Mouse (Mus musculus) MEL (cell line): Measurements from ENCODE around the gene Olfr360. TPM values are rescaled to one million over a fixed set of nuclear protein-coding genes. Genes with fewer than 3 reads are reported as not detected.
"Not testable (repeated sequence)": the region's sequence is repeated elsewhere in the genome, so short reads cannot be mapped to it uniquely, and the experiment has no call there.

Experiments
- DNase-seq: peaks from one replicate; pipeline ENCODE4 v3.0.0; 2011; ENCODE audit warnings: low read depth, low spot score
- H3K27ac ChIP-seq: 2 replicates; pipeline ENCODE4 v1.5.1; 2012; ENCODE audit warnings: low read depth, mild to moderate bottlenecking, control low read depth, low read length, moderate library complexity; ENCODE audit not compliant: control insufficient read depth
- H3K27me3 ChIP-seq, 2 experiments: fragments of 150-350 bp in 1 of 2; sonication (generic) in 1 of 2; 2 replicates each; pipeline ENCODE4 v1.6.1; 2012; ENCODE audit warnings: low read length in 2 of 2, mild to moderate bottlenecking in 2 of 2, improper control_type of control experiment in 1 of 2, moderate library complexity in 1 of 2; ENCODE audit not compliant: insufficient read depth in 2 of 2, control insufficient read depth in 1 of 2
- H3K36me3 ChIP-seq, 2 experiments: 2 replicates each; pipeline ENCODE4 v1.6.1; 2012 to 2014; ENCODE audit warnings: low read length in 2 of 2, improper control_type of control experiment in 1 of 2, inconsistent platforms in 1 of 2, mild to moderate bottlenecking in 1 of 2; ENCODE audit not compliant: insufficient read depth in 2 of 2, control insufficient read depth in 1 of 2
- H3K4me1 ChIP-seq, 2 experiments: fragments of 150-350 bp in 1 of 2; sonication (generic) in 1 of 2; 2 replicates each; pipeline ENCODE4 v1.6.1; 2012; ENCODE audit warnings: low read length in 2 of 2, improper control_type of control experiment in 1 of 2, mild to moderate bottlenecking in 1 of 2; ENCODE audit not compliant: insufficient read depth in 2 of 2, control insufficient read depth in 1 of 2
- H3K4me3 ChIP-seq, 2 experiments: fragments of 150-350 bp in 1 of 2; sonication (generic) in 1 of 2; 2 replicates each; pipeline ENCODE4 v1.5.1; 2012; ENCODE audit warnings: low read depth in 2 of 2, low read length in 2 of 2, mild to moderate bottlenecking in 2 of 2, moderate library complexity in 2 of 2, control low read depth in 1 of 2, improper control_type of control experiment in 1 of 2; ENCODE audit not compliant: control insufficient read depth in 1 of 2, insufficient read depth in 1 of 2
- H3K79me2 ChIP-seq: 2 replicates; pipeline ENCODE4 v1.6.1; 2012; ENCODE audit warnings: mild to moderate bottlenecking, low read length, moderate library complexity; ENCODE audit not compliant: control insufficient read depth, poor library complexity, insufficient read depth
- H3K9ac ChIP-seq: 2 replicates; pipeline ENCODE4 v1.6.1; 2012; ENCODE audit warnings: low read depth, mild to moderate bottlenecking, control low read depth, low read length, moderate library complexity; ENCODE audit not compliant: control insufficient read depth, poor library complexity, severe bottlenecking
- H3K9me3 ChIP-seq: fragments of 150-350 bp; sonication (generic); replicated peaks from 2 replicates; pipeline ENCODE4 v1.6.1; 2012; ENCODE audit warnings: mild to moderate bottlenecking, low read length, improper control_type of control experiment, moderate library complexity; ENCODE audit not compliant: insufficient read depth
- CHD1 ChIP-seq: IDR thresholded peaks from 2 replicates; pipeline ENCODE4 v1.6.1; 2012; ENCODE audit warnings: low read depth, mild to moderate bottlenecking, inconsistent platforms, low read length, improper control_type of control experiment
- CTCF ChIP-seq, 3 experiments: IDR thresholded peaks in 2 of 3; conservative IDR thresholded peaks in 1 of 3; 2 replicates each; pipeline ENCODE4 v1.5.1; 2011 to 2012; ENCODE audit warnings: low read length in 3 of 3, low read depth in 2 of 3, mild to moderate bottlenecking in 2 of 3, improper control_type of control experiment in 1 of 3, inconsistent platforms in 1 of 3, mixed read lengths in 1 of 3, moderate library complexity in 1 of 3; ENCODE audit not compliant: control insufficient read depth in 1 of 3, insufficient read depth in 1 of 3, poor library complexity in 1 of 3, severe bottlenecking in 1 of 3
- ETS1 ChIP-seq: IDR thresholded peaks from 2 replicates; pipeline ENCODE4 v1.6.1; 2012; ENCODE audit warnings: low read depth, mild to moderate bottlenecking, inconsistent platforms, low read length, improper control_type of control experiment, moderate library complexity
- KAT2A ChIP-seq: conservative IDR thresholded peaks from 2 replicates; pipeline ENCODE4 v1.6.1; 2012; ENCODE audit warnings: low read depth, low read length, improper control_type of control experiment, inconsistent platforms
- MAFK ChIP-seq: IDR thresholded peaks from 2 replicates; pipeline ENCODE4 v1.6.1; 2011; ENCODE audit warnings: low read depth, mild to moderate bottlenecking, low read length, improper control_type of control experiment, borderline replicate concordance
- MAZ ChIP-seq: IDR thresholded peaks from 2 replicates; pipeline ENCODE4 v1.6.1; 2012; ENCODE audit warnings: low read depth, mild to moderate bottlenecking, inconsistent platforms, low read length, improper control_type of control experiment
- MEF2A ChIP-seq: IDR thresholded peaks from 2 replicates; pipeline ENCODE4 v1.6.1; 2014; ENCODE audit warnings: low read depth, mild to moderate bottlenecking, inconsistent platforms, low read length, improper control_type of control experiment; ENCODE audit not compliant: poor library complexity, insufficient replicate concordance, severe bottlenecking; ENCODE audit errors: extremely low read depth
- NRF1 ChIP-seq: IDR thresholded peaks from 2 replicates; pipeline ENCODE4 v1.6.1; 2014; ENCODE audit warnings: low read depth, mild to moderate bottlenecking, inconsistent platforms, low read length, improper control_type of control experiment, moderate library complexity; ENCODE audit not compliant: poor library complexity, insufficient read depth, severe bottlenecking
- RAD21 ChIP-seq: IDR thresholded peaks from 2 replicates; pipeline ENCODE4 v1.6.1; 2011; ENCODE audit warnings: mild to moderate bottlenecking, low read depth, low read length, improper control_type of control experiment
- SMC3 ChIP-seq: IDR thresholded peaks from 2 replicates; pipeline ENCODE4 v1.6.1; 2011; ENCODE audit warnings: low read depth, low read length, improper control_type of control experiment
- TAL1 ChIP-seq: IDR thresholded peaks from 2 replicates; pipeline ENCODE4 v1.6.1; 2012; ENCODE audit warnings: mild to moderate bottlenecking, inconsistent platforms, low read length, moderate library complexity, mixed read lengths
- UBTF ChIP-seq: IDR thresholded peaks from 2 replicates; pipeline ENCODE4 v1.6.1; 2012; ENCODE audit warnings: low read depth, mild to moderate bottlenecking, inconsistent platforms, low read length, improper control_type of control experiment, moderate library complexity, borderline replicate concordance; ENCODE audit not compliant: insufficient read depth
- ZC3H11A ChIP-seq: IDR thresholded peaks from 2 replicates; pipeline ENCODE4 v1.6.1; 2012; ENCODE audit warnings: low read depth, mild to moderate bottlenecking, inconsistent platforms, low read length, improper control_type of control experiment
- ZKSCAN1 ChIP-seq: IDR thresholded peaks from 2 replicates; pipeline ENCODE4 v1.6.1; 2012; ENCODE audit warnings: low read depth, mild to moderate bottlenecking, inconsistent platforms, low read length, improper control_type of control experiment, moderate library complexity
- ZNF384 ChIP-seq: IDR thresholded peaks from 2 replicates; pipeline ENCODE4 v1.6.1; 2012; ENCODE audit warnings: low read depth, mild to moderate bottlenecking, inconsistent platforms, low read length, improper control_type of control experiment
- polyA plus RNA-seq, 2 experiments: library from polyadenylated mRNA; stranded (reverse) in 1 of 2; unstranded in 1 of 2; fragments of >175 nt in 1 of 2; fragments of >200 nt in 1 of 2; gene quantifications; 2 replicates each; pipeline versions ENCODE4 v1.2.1 to v1.2.4; 2012; ENCODE audit warnings: low replicate concordance in 2 of 2, low read depth in 1 of 2; ENCODE audit not compliant: insufficient read length in 2 of 2, insufficient read depth in 1 of 2, missing spikeins in 1 of 2
- total RNA-seq: library from RNA; depleted of rRNA; stranded (reverse); fragments of 300-350 nt; gene quantifications from 2 replicates; pipeline ENCODE4 v1.2.3, GENCODE M21; 2012; rRNA removed

Gene Olfr360
- not detected in 2 replicates for total RNA-seq
- not detected for polyA plus RNA-seq

DNA sequence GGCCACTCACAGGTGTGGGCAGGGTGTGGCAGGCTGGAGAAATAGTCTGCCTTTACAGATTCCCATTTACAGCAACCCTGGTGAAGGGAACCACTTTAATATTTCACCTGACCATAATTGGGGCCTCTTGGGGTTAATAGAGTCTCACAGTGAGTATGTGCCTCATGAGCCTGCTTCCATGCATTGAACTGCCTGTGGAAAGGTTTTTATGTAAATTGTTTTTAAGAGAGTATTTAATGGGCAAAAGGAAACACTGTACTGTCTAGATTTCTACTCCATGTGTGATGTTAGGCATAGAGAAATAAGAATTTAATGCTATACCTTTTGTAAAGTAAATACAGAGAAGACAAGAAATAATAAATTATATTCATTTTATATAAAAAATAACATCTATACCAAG is at the start of gene Olfr360:
Gene Olfr360, plus strand, starts transcription at position 301 of the 400 bp plus-strand sequence.
- Histone ChIP-seq H3K4me1 (no peaks in the 10 kb centered on the region), H3K79me2 (no peaks in the 10 kb centered on the region), H3K27me3 (no peaks in the 10 kb centered on the region), H3K4me3 (no peak within 1 kb of the TSS), H3K27ac (no peak within 1 kb of the TSS), H3K9me3 (no peaks in the 10 kb centered on the region), H3K36me3 (no peaks in the 10 kb centered on the region), H3K9ac (no peak within 1 kb of the TSS)
- no peak for DNase-seq
- no peak for TF ChIP-seq KAT2A
- no peak for TF ChIP-seq CTCF (IDR thresholded peaks at IDR 0.05 in 2 of 3, conservative IDR thresholded peaks at IDR 0.05 in 1 of 3; ENCODE audit: control insufficient read depth in 1 of 3, insufficient read depth in 1 of 3, low read depth in 2 of 3, low read length in 3 of 3, poor library complexity in 1 of 3, severe bottlenecking in 1 of 3)
- TF ChIP-seq ZC3H11A, result no peak
- TF ChIP-seq MAZ, result no peak
- TF ChIP-seq TAL1, result no peak
- no peak for TF ChIP-seq ETS1
- TF ChIP-seq UBTF, result no peak
- no peak for TF ChIP-seq RAD21
- no peak for TF ChIP-seq NRF1
- TF ChIP-seq ZKSCAN1, result no peak

DNA sequence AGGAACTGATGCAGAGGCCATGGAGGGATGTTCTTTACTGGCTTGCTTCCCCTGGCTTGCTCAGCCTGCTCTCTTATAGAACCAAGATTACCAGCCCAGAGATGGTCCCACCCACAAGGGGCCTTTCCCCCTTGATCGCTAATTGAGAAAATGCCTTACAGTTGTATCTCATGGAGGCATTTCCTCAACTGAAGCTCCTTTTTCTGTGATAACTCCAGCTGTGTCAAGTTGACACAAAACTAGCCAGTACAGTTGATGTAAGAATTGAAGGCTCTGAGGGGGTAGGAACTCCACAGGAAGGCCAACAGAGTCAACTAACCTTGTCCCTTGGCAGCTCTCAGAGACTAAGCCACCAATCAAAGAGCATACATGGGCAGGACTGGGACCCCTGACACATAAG is 23.6 kb downstream of the Olfr360 start, which contains the start of gene Olfr361:
Gene Olfr361, minus strand, starts transcription at position 101 of the 400 bp plus-strand sequence.
- not testable (repeated sequence) for H3K4me1 ChIP-seq, H3K9ac ChIP-seq, H3K4me3 ChIP-seq, DNase-seq, H3K27ac ChIP-seq, H3K79me2 ChIP-seq, H3K9me3 ChIP-seq, H3K36me3 ChIP-seq, H3K27me3 ChIP-seq

DNA sequence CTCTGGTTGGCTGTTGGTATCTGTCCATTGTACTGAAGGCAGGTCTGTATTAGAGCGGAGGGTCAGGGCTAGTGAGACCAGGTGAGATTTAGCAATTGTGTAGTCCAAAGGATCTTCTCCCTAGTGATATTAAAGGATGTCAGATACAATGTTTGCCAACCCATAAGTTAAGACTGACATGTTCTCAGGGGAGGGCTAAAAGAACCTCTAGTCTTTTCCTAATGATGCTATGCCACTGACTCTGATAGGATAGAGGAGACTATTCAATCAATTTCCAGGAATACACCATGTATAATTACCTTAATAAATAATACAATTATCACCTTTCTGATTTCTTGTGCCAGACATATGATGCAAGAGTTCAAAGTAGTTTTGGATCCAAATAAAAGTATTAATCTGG is 52.3 kb downstream of the Olfr360 start, which contains the start of gene Olfr362:
Gene Olfr362, minus strand, starts transcription at position 101 of the 400 bp plus-strand sequence.
- Histone ChIP-seq H3K79me2 (no peaks in the 10 kb centered on the region), H3K27ac (no peak within 1 kb of the TSS), H3K4me3 (no peak within 1 kb of the TSS), H3K27me3 (no peaks in the 10 kb centered on the region), H3K4me1 (no peaks in the 10 kb centered on the region), H3K9me3 (no peaks in the 10 kb centered on the region), H3K36me3 (no peaks in the 10 kb centered on the region), H3K9ac (no peak within 1 kb of the TSS)
- no peak for DNase-seq
- TF ChIP-seq MEF2A, result no peak
- no peak for TF ChIP-seq MAFK
- no peak for TF ChIP-seq SMC3
- TF ChIP-seq CHD1, result no peak
- TF ChIP-seq ZNF384, result no peak

Other genes starting within 250 kb of the Olfr360 start
- gene Olfr3, start 248.7 kb upstream of the Olfr360 start, total RNA-seq, result not detected in 2 replicates
- gene Olfr3, start 248.7 kb upstream of the Olfr360 start, polyA plus RNA-seq, result not detected
- gene Olfr350, start 219.4 kb upstream of the Olfr360 start, total RNA-seq, result not detected in 2 replicates
- not detected for gene Olfr350, start 219.4 kb upstream of the Olfr360 start, polyA plus RNA-seq
- not detected in 2 replicates for gene Olfr351, start 203.1 kb upstream of the Olfr360 start, total RNA-seq
- not detected for gene Olfr351, start 203.1 kb upstream of the Olfr360 start, polyA plus RNA-seq
- gene Olfr352, start 197.3 kb upstream of the Olfr360 start, total RNA-seq, result not detected in 2 replicates
- gene Olfr352, start 197.3 kb upstream of the Olfr360 start, polyA plus RNA-seq, result not detected
- not detected in 2 replicates for gene Olfr353, start 172.8 kb upstream of the Olfr360 start, total RNA-seq
- gene Olfr353, start 172.8 kb upstream of the Olfr360 start, polyA plus RNA-seq, result not detected
- not detected in 2 replicates for gene Olfr354, start 160.1 kb upstream of the Olfr360 start, total RNA-seq
- gene Olfr354, start 160.1 kb upstream of the Olfr360 start, polyA plus RNA-seq, result not detected
- gene Olfr355, start 136.8 kb upstream of the Olfr360 start, total RNA-seq, result not detected in 2 replicates
- gene Olfr355, start 136.8 kb upstream of the Olfr360 start, polyA plus RNA-seq, result not detected
- gene Olfr356, start 128.6 kb upstream of the Olfr360 start, total RNA-seq, result not detected in 2 replicates
- not detected for gene Olfr356, start 128.6 kb upstream of the Olfr360 start, polyA plus RNA-seq
- not detected in 2 replicates for gene Olfr357, start 71.9 kb upstream of the Olfr360 start, total RNA-seq
- not detected for gene Olfr357, start 71.9 kb upstream of the Olfr360 start, polyA plus RNA-seq
- not detected in 2 replicates for gene Olfr358, start 56.4 kb upstream of the Olfr360 start, total RNA-seq
- not detected for gene Olfr358, start 56.4 kb upstream of the Olfr360 start, polyA plus RNA-seq
- gene Olfr361, start 23.5 kb downstream of the Olfr360 start, total RNA-seq, result not detected in 2 replicates
- gene Olfr361, start 23.5 kb downstream of the Olfr360 start, polyA plus RNA-seq, result not detected
- not detected in 2 replicates for gene Olfr362, start 52.2 kb downstream of the Olfr360 start, total RNA-seq
- gene Olfr362, start 52.2 kb downstream of the Olfr360 start, polyA plus RNA-seq, result not detected
- not detected in 2 replicates for gene Olfr364-ps1, start 73.6 kb downstream of the Olfr360 start, total RNA-seq
- gene Olfr364-ps1, start 73.6 kb downstream of the Olfr360 start, polyA plus RNA-seq, result not detected
- not detected in 2 replicates for gene Olfr365, start 122.5 kb downstream of the Olfr360 start, total RNA-seq
- not detected for gene Olfr365, start 122.5 kb downstream of the Olfr360 start, polyA plus RNA-seq
- gene Olfr366, start 145.8 kb downstream of the Olfr360 start, total RNA-seq, result not detected in 2 replicates
- under 1 TPM in 1 of 2 experiments, not detected in 1; 0.01 TPM for gene Olfr366, start 145.8 kb downstream of the Olfr360 start, polyA plus RNA-seq